Mouse (Mus musculus): ENCODE data around the gene Adarb1. TPM values are rescaled to one million over a fixed set of nuclear protein-coding genes. Genes with fewer than 3 reads are reported as not detected.

Adarb1 gene
- polyA plus RNA-seq, 1 experiment: 5.5 TPM

GRCm38 (mm10) chr10:77456507-77456906 lies 38.4 kb upstream of the Adarb1 start:
- Histone ChIP-seq H3K27ac (ENCODE audit: control insufficient read depth, insufficient read depth, low read length) (no peak overlapping the region), H3K36me3 (ENCODE audit: control insufficient read depth, insufficient read depth, low read length) (no peaks in the 10 kb centered on the region), H3K27me3 (ENCODE audit: control insufficient read depth, insufficient read depth, low read length) (no peaks in the 10 kb centered on the region), H3K4me1 (replicated peaks; ENCODE audit: control insufficient read depth, insufficient read depth, low read length) (no peaks in the 10 kb centered on the region), H3K4me3 (ENCODE audit: control insufficient read depth, insufficient read depth, low read length) (no peak overlapping the region)
- 91% methylated on average over 7 of the region's 7 CpGs for WGBS
- no peak for DNase-seq
- TF ChIP-seq CTCF (IDR thresholded peaks at IDR 0.05; ENCODE audit: borderline replicate concordance, control insufficient read depth, extremely low read depth, insufficient read depth, low read length, poor library complexity) (no peak), POLR2A (IDR thresholded peaks at IDR 0.05; ENCODE audit: control insufficient read depth, extremely low read depth, insufficient read depth, low read length, poor library complexity) (no peak)

DNA sequence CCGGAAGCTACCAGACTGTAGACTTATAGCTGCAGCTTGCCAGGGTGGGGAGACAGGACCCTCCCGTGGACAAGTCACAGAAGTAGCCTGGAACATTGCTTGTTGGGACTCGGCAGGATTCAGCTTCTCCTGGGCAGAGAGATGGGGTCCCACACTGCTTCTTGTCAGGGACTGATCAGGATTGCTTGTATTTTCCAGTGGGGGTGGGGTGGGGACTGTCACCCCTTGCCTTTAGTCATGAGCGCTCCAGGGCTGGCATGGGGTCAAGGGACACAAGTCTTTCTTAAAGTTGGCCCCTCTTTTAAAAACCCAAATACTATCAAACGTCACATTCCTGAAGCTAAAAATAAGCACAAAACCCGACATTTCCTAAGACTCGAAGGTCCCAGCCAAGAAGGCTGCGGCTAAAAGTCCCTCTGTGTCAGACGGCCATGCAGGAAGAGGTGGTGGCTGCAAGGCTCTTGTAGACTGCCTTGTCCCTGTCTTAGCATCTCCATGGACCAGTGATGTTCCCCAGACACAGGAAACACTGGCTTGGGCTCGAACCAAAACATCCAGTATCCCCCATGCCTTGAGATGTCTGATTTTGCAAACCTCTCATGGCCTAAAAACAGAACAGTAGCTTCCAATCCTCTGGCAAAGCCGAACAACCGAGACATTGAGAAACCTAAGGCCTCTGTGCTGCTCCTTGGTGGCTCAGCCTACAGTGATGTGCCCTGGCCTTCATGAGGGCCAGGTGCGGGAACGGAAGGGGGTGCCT lies 37.4 kb upstream of the Adarb1 start:
- Histone ChIP-seq H3K36me3 (ENCODE audit: control insufficient read depth, insufficient read depth, low read length) (no peaks in the 10 kb centered on the region), H3K27me3 (ENCODE audit: control insufficient read depth, insufficient read depth, low read length) (no peaks in the 10 kb centered on the region), H3K4me3 (ENCODE audit: control insufficient read depth, insufficient read depth, low read length) (no peak overlapping the region), H3K4me1 (replicated peaks; ENCODE audit: control insufficient read depth, insufficient read depth, low read length) (no peaks in the 10 kb centered on the region), H3K27ac (ENCODE audit: control insufficient read depth, insufficient read depth, low read length) (no peak overlapping the region)
- no peak for TF ChIP-seq POLR2A (IDR thresholded peaks at IDR 0.05; ENCODE audit: control insufficient read depth, extremely low read depth, insufficient read depth, low read length, poor library complexity)
- no peak for TF ChIP-seq CTCF (IDR thresholded peaks at IDR 0.05; ENCODE audit: borderline replicate concordance, control insufficient read depth, extremely low read depth, insufficient read depth, low read length, poor library complexity)
- WGBS: 77% methylated on average over 14 of the region's 14 CpGs
- no peak for DNase-seq

GRCm38 (mm10) chr10:77454795-77455194 lies 36.7 kb upstream of the Adarb1 start:
- no peak for DNase-seq
- no peak overlapping the region for H3K4me3 ChIP-seq (ENCODE audit: control insufficient read depth, insufficient read depth, low read length)
- no peaks in the 10 kb centered on the region for H3K27me3 ChIP-seq (ENCODE audit: control insufficient read depth, insufficient read depth, low read length)
- TF ChIP-seq CTCF (IDR thresholded peaks at IDR 0.05; ENCODE audit: borderline replicate concordance, control insufficient read depth, extremely low read depth, insufficient read depth, low read length, poor library complexity) (no peak), POLR2A (IDR thresholded peaks at IDR 0.05; ENCODE audit: control insufficient read depth, extremely low read depth, insufficient read depth, low read length, poor library complexity) (no peak)
- WGBS: 89% methylated on average over 6 of the region's 6 CpGs
- no peaks in the 10 kb centered on the region for H3K36me3 ChIP-seq (ENCODE audit: control insufficient read depth, insufficient read depth, low read length)
- no peaks in the 10 kb centered on the region for H3K4me1 ChIP-seq (replicated peaks; ENCODE audit: control insufficient read depth, insufficient read depth, low read length)
- no peak overlapping the region for H3K27ac ChIP-seq (ENCODE audit: control insufficient read depth, insufficient read depth, low read length)

DNA sequence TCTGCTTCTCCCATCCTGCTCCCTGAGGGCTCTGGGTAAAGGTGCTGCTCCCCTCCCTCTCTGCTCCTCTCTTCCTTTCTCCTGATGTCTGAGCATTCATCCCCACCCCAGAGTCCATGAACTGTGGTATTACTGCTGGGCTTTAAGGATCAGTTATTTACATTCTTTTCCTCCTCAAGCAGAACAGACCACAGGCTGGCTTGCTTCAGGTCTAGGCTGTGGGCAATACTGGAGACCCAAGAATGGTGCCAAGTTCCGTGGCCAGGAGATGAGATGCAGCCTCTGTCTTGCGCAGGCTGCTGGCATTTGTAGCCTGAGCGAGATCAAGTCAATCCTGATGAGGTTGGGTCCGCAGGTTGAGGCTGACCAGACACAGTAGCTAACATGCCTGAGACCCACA lies 33.8 kb upstream of the Adarb1 start:
- Histone ChIP-seq H3K4me3 (ENCODE audit: control insufficient read depth, insufficient read depth, low read length) (no peak overlapping the region), H3K36me3 (ENCODE audit: control insufficient read depth, insufficient read depth, low read length) (no peaks in the 10 kb centered on the region), H3K4me1 (replicated peaks; ENCODE audit: control insufficient read depth, insufficient read depth, low read length) (no peaks in the 10 kb centered on the region), H3K27me3 (ENCODE audit: control insufficient read depth, insufficient read depth, low read length) (no peaks in the 10 kb centered on the region; the same call in 1 of the 2 replicates), H3K27ac (ENCODE audit: control insufficient read depth, insufficient read depth, low read length) (no peak overlapping the region)
- WGBS: 89% methylated on average over 4 of the region's 4 CpGs
- TF ChIP-seq POLR2A (IDR thresholded peaks at IDR 0.05; ENCODE audit: control insufficient read depth, extremely low read depth, insufficient read depth, low read length, poor library complexity) (no peak), CTCF (IDR thresholded peaks at IDR 0.05; ENCODE audit: borderline replicate concordance, control insufficient read depth, extremely low read depth, insufficient read depth, low read length, poor library complexity) (no peak)
- no peak for DNase-seq

- TF ChIP-seq CTCF (IDR thresholded peaks at IDR 0.05; ENCODE audit: borderline replicate concordance, control insufficient read depth, extremely low read depth, insufficient read depth, low read length, poor library complexity) (no peak), POLR2A (IDR thresholded peaks at IDR 0.05; ENCODE audit: control insufficient read depth, extremely low read depth, insufficient read depth, low read length, poor library complexity) (no peak)
- H3K27me3 ChIP-seq (ENCODE audit: control insufficient read depth, insufficient read depth, low read length): no peaks in the 10 kb centered on the region; the same call in 1 of the 2 replicates
- DNase-seq: no peak
- no peak overlapping the region for H3K27ac ChIP-seq (ENCODE audit: control insufficient read depth, insufficient read depth, low read length)
- H3K4me3 ChIP-seq (ENCODE audit: control insufficient read depth, insufficient read depth, low read length): no peak overlapping the region
- H3K4me1 ChIP-seq (replicated peaks; ENCODE audit: control insufficient read depth, insufficient read depth, low read length): no peaks in the 10 kb centered on the region
- no peaks in the 10 kb centered on the region for H3K36me3 ChIP-seq (ENCODE audit: control insufficient read depth, insufficient read depth, low read length)
These were observed 32.0 kb upstream of the Adarb1 start for GRCm38 (mm10) chr10:77450159-77450464.

DNA sequence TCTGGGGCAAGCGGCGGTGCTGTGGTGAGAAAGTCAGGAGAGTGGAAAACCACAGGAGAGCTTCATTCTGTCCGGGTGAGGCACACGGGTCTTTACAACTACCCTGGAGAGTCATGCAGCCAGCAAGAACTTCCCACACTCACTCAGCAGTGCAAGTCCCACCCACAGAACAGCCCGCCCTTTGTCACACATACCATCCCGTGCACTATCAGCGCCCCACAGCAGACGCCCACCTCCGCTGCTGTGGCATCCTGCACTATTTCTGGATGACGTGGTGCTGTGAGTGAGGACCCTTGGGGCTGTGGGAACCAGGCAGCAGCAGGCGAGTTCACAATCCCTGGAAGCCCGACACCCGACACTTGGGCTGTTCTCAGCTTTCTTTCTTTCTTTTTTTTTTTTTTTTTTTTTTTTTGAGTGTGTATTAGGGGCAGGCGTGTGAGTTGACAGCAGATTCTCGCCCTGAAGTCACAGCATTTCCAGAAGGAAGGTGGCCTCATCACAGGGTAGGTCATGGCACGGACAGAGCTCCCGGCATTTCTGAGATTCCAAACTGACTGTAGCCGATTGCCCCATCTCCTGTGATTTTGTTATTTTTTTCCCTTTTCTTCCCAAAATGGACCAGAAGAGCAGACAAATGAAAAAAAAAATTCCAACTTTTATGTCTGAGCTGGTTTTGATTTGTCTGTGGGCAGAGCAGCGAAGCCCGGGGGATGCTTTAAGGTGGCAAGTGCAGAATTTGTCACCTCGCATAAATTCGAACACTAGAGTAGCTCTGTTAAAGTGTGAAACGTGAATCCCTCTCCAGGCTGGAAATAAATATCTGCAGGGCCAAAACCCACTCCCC lies 31.5 kb upstream of the Adarb1 start:
- Histone ChIP-seq H3K27ac (ENCODE audit: control insufficient read depth, insufficient read depth, low read length) (no peak overlapping the region), H3K36me3 (ENCODE audit: control insufficient read depth, insufficient read depth, low read length) (no peaks in the 10 kb centered on the region), H3K4me3 (ENCODE audit: control insufficient read depth, insufficient read depth, low read length) (no peak overlapping the region), H3K4me1 (replicated peaks; ENCODE audit: control insufficient read depth, insufficient read depth, low read length) (no peaks in the 10 kb centered on the region), H3K27me3 (ENCODE audit: control insufficient read depth, insufficient read depth, low read length) (no peaks in the 10 kb centered on the region; the same call in 1 of the 2 replicates)
- DNase-seq: no peak
- 30% methylated on average over 23 of the region's 23 CpGs for WGBS
- TF ChIP-seq POLR2A (IDR thresholded peaks at IDR 0.05; ENCODE audit: control insufficient read depth, extremely low read depth, insufficient read depth, low read length, poor library complexity) (no peak), CTCF (IDR thresholded peaks at IDR 0.05; ENCODE audit: borderline replicate concordance, control insufficient read depth, extremely low read depth, insufficient read depth, low read length, poor library complexity) (no peak)
